Mouse (Mus musculus): ENCODE measurements at regions not wholly inside any gene's neighbourhood (a gene's known extent, or its start where the extent isn't known, plus 50 kb on each side); places are given as distances from the start of the nearest gene placed in this dataset.

- H3K4me1 ChIP-seq (ENCODE audit: control insufficient read depth, insufficient read depth, low read length), result no peaks in the 10 kb centered on the region; the same call in 1 of the 2 replicates
- H3K27me3 ChIP-seq (ENCODE audit: control insufficient read depth, insufficient read depth, low read length), result no peaks in the 10 kb centered on the region
- WGBS, result 60% methylated on average over 7 of the region's 7 CpGs
- no peak overlapping the region for H3K4me3 ChIP-seq (ENCODE audit: insufficient read depth, low read depth, low read length)
- no peaks in the 10 kb centered on the region for H3K36me3 ChIP-seq (ENCODE audit: control insufficient read depth, insufficient read depth, low read length)
- no peaks in the 10 kb centered on the region for H3K79me2 ChIP-seq (ENCODE audit: control insufficient read depth, insufficient read depth, low read length)
- TF ChIP-seq CTCF (IDR thresholded peaks at IDR 0.05; ENCODE audit: low read depth, low read length) (no peak), POLR2A (IDR thresholded peaks at IDR 0.05; ENCODE audit: extremely low read depth, insufficient read depth, low read length) (no peak)
- no peak overlapping the region for H3K9ac ChIP-seq (ENCODE audit: low read depth, low read length)
- DNase-seq (ENCODE audit: extremely low read depth, low read depth, low spot score), result no peak
- no peak overlapping the region for H3K27ac ChIP-seq (replicated peaks; ENCODE audit: insufficient read depth, low read depth, low read length)
These were observed 56.9 kb upstream of the Zfhx3 start for GRCm38 (mm10) chr8:107885547-107885946.

GRCm38 (mm10) chr8:107885971-107886370, 56.5 kb upstream of the Zfhx3 start:
- H3K4me3 ChIP-seq (ENCODE audit: insufficient read depth, low read depth, low read length), result no peak overlapping the region
- H3K36me3 ChIP-seq (ENCODE audit: control insufficient read depth, insufficient read depth, low read length), result no peaks in the 10 kb centered on the region
- H3K27ac ChIP-seq (replicated peaks; ENCODE audit: insufficient read depth, low read depth, low read length), result no peak overlapping the region
- no peaks in the 10 kb centered on the region for H3K79me2 ChIP-seq (ENCODE audit: control insufficient read depth, insufficient read depth, low read length)
- 59% methylated on average over 5 of the region's 5 CpGs for WGBS
- DNase-seq (ENCODE audit: extremely low read depth, low read depth, low spot score), result no peak
- no peaks in the 10 kb centered on the region; the same call in 1 of the 2 replicates for H3K4me1 ChIP-seq (ENCODE audit: control insufficient read depth, insufficient read depth, low read length)
- no peaks in the 10 kb centered on the region for H3K27me3 ChIP-seq (ENCODE audit: control insufficient read depth, insufficient read depth, low read length)
- no peak overlapping the region for H3K9ac ChIP-seq (ENCODE audit: low read depth, low read length)
- TF ChIP-seq POLR2A (IDR thresholded peaks at IDR 0.05; ENCODE audit: extremely low read depth, insufficient read depth, low read length) (no peak), CTCF (IDR thresholded peaks at IDR 0.05; ENCODE audit: low read depth, low read length) (no peak)

- no peak for DNase-seq (ENCODE audit: extremely low read depth, low read depth, low spot score)
- no peaks in the 10 kb centered on the region; the same call in 1 of the 2 replicates for H3K4me1 ChIP-seq (ENCODE audit: control insufficient read depth, insufficient read depth, low read length)
- no peaks in the 10 kb centered on the region for H3K36me3 ChIP-seq (ENCODE audit: control insufficient read depth, insufficient read depth, low read length)
- no peaks in the 10 kb centered on the region for H3K79me2 ChIP-seq (ENCODE audit: control insufficient read depth, insufficient read depth, low read length)
- 82% methylated on average over 19 of the region's 19 CpGs for WGBS
- H3K27ac ChIP-seq (replicated peaks; ENCODE audit: insufficient read depth, low read depth, low read length), result no peak overlapping the region
- no peak overlapping the region for H3K4me3 ChIP-seq (ENCODE audit: insufficient read depth, low read depth, low read length)
- no peak overlapping the region for H3K9ac ChIP-seq (ENCODE audit: low read depth, low read length)
- no peaks in the 10 kb centered on the region for H3K27me3 ChIP-seq (ENCODE audit: control insufficient read depth, insufficient read depth, low read length)
- TF ChIP-seq CTCF (IDR thresholded peaks at IDR 0.05; ENCODE audit: low read depth, low read length) (no peak), POLR2A (IDR thresholded peaks at IDR 0.05; ENCODE audit: extremely low read depth, insufficient read depth, low read length) (no peak)
These were observed 55.8 kb upstream of the Zfhx3 start for GRCm38 (mm10) chr8:107886516-107887253.

- H3K27ac ChIP-seq (replicated peaks; ENCODE audit: insufficient read depth, low read depth, low read length), result no peak overlapping the region
- 62% methylated on average over 10 of the region's 10 CpGs for whole genome bisulfite sequencing
- no peaks in the 10 kb centered on the region for H3K36me3 ChIP-seq (ENCODE audit: control insufficient read depth, insufficient read depth, low read length)
- no peak overlapping the region for H3K9ac ChIP-seq (ENCODE audit: low read depth, low read length)
- TF ChIP-seq CTCF (IDR thresholded peaks at IDR 0.05; ENCODE audit: low read depth, low read length) (no peak), POLR2A (IDR thresholded peaks at IDR 0.05; ENCODE audit: extremely low read depth, insufficient read depth, low read length) (no peak)
- H3K4me3 ChIP-seq (ENCODE audit: insufficient read depth, low read depth, low read length), result no peak overlapping the region
- H3K27me3 ChIP-seq (ENCODE audit: control insufficient read depth, insufficient read depth, low read length), result no peaks in the 10 kb centered on the region
- no peak for DNase-seq (ENCODE audit: extremely low read depth, low read depth, low spot score)
- no peaks in the 10 kb centered on the region for H3K79me2 ChIP-seq (ENCODE audit: control insufficient read depth, insufficient read depth, low read length)
- no peaks in the 10 kb centered on the region for H3K4me1 ChIP-seq (ENCODE audit: control insufficient read depth, insufficient read depth, low read length)
These were observed 55.1 kb upstream of the Zfhx3 start for GRCm38 (mm10) chr8:107887333-107887732.

GRCm38 (mm10) chr8:107890922-107891321, 51.5 kb upstream of the Zfhx3 start:
- TF ChIP-seq CTCF (IDR thresholded peaks at IDR 0.05; ENCODE audit: low read depth, low read length) (no peak), POLR2A (IDR thresholded peaks at IDR 0.05; ENCODE audit: extremely low read depth, insufficient read depth, low read length) (no peak)
- Histone ChIP-seq H3K36me3 (ENCODE audit: control insufficient read depth, insufficient read depth, low read length) (no peaks in the 10 kb centered on the region), H3K27me3 (ENCODE audit: control insufficient read depth, insufficient read depth, low read length) (no peaks in the 10 kb centered on the region), H3K9ac (ENCODE audit: low read depth, low read length) (no peak overlapping the region), H3K4me1 (ENCODE audit: control insufficient read depth, insufficient read depth, low read length) (no peaks in the 10 kb centered on the region), H3K79me2 (ENCODE audit: control insufficient read depth, insufficient read depth, low read length) (no peaks in the 10 kb centered on the region), H3K27ac (replicated peaks; ENCODE audit: insufficient read depth, low read depth, low read length) (no peak overlapping the region), H3K4me3 (ENCODE audit: insufficient read depth, low read depth, low read length) (no peak overlapping the region)
- 79% methylated on average over 5 of the region's 5 CpGs for WGBS
- no peak for DNase-seq (ENCODE audit: extremely low read depth, low read depth, low spot score)
